Mouse (Mus musculus): ENCODE data around the gene Kdm6a.

The Kdm6a gene

GRCm38 (mm10) chrX:18162192-18162857 is at the start of gene Kdm6a:
Kdm6a (plus strand) TSS chrX:18162575.
- peak; percentile 100 for DNase-seq (ENCODE audit: low spot score)

GRCm38 (mm10) chrX:18145557-18145956 is 16.8 kb upstream of the Kdm6a start, which contains the start of gene Dusp21:
Dusp21 (plus strand) TSS chrX:18145857.
- DNase-seq (ENCODE audit: low spot score), result no peak

DNA sequence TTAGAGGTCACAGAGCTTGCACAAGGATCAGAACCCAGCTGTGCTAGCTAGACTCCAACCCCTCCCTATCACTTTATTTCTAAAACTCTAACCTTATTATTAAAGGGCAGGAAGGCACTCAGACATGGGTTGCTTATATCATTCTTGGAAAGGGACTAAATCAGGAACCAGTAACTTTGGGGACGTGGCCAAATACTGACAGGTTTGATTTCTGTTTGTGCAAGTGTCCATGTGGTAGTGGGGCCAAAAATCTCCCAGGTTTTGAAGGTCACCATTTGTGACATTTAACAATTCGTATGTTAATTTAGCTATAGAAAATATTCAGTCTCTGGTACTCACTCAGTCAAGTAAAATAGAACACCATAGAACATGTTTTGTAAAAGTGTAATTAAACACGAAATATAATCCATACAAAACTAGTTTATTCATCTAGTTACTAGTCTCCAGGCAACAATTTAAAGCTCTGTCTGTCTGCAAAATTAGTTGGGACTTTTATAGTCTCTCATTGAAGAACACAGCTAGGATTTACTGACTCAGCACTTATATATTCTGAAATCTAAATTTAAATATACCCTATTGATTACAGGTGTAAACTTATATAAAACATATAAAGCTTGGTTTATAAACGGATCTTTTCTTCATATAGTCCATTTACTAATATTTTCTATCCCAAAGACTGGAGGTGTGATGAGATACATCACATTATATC is 1.5 kb upstream of the Kdm6a start:
- no peak for DNase-seq (ENCODE audit: low spot score)

- no peak for DNase-seq (ENCODE audit: low spot score)
Measured at GRCm38 (mm10) chrX:18161796-18162191, 581 bp upstream of the Kdm6a start.

DNA sequence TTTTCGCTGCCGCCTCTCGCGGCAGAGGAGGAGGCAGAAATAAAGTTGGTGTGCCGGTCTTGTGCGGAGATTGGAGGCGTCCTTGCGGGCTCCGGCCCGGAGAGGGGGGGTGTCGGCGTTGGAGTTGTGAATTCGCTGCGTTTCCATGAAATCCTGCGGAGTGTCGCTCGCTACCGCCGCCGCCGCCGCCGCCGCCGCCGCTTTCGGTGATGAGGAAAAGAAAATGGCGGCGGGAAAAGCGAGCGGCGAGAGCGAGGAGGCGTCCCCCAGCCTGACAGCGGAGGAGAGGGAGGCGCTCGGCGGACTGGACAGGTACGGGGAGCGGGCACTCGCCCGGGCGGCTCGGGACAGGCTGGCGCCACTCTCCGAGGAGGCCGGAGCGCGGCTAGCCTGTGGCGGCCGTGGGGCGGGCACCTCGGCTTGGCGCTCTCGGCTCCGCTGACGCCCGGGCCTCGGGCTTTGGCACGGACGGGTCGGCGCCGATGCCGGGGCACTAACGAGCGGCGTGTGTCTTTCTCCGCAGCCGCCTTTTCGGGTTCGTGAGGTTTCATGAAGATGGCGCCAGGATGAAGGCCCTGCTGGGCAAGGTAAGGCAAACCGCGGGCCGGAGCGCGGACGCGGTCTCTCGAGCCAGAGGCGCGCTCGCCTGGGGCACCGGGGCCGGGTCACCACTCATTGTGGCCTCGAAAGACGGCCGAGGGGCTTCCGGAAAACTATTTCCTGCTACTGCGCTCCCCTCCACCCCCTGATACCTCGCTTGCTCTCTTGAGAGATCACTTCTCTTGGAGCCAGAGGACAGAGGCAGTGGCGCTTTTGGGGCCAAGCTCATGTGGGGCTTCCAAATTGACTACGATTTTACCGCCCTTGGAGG is 721 bp downstream of the Kdm6a start:
- DNase-seq (ENCODE audit: low spot score), result peak; percentile 60

DNA sequence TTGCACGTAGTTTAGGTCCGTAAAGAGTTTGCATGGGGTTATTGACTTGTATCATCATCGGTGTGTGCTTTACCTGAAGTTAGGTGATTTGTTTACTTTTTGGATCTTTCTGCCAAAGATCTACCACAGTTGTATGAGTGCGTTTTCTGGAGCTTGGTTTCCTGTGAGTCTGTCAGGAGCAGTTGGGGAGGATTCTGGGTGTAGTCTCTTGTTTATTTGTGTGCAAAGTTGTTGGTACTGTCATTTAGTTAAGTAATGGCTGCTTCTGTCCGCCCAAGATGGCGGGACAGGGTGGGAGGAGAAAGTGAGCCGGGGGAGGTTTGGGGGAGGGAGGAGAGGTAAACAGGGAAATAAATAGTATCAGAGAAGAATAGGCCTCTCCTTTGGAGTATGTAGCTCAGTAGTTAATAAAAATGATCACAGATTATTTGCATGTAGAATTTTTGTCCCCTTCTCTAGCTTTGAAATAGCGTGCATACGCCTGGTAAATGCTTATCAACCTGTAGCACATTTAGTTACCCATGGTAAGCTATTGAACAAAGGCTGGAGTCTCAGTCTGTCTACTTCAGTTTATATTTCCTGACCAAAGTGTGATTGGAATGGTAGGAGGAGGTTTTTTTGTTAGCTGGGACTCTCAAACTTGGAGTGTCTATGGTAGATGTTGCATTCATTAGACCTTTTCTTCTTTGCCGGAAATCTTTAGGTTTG is 1.7 kb downstream of the Kdm6a start:
- DNase-seq (ENCODE audit: low spot score), result peak; percentile 20

- DNase-seq (ENCODE audit: low spot score), result no peak
Measured at GRCm38 (mm10) chrX:18165121-18165520, 2.7 kb downstream of the Kdm6a start.

DNA sequence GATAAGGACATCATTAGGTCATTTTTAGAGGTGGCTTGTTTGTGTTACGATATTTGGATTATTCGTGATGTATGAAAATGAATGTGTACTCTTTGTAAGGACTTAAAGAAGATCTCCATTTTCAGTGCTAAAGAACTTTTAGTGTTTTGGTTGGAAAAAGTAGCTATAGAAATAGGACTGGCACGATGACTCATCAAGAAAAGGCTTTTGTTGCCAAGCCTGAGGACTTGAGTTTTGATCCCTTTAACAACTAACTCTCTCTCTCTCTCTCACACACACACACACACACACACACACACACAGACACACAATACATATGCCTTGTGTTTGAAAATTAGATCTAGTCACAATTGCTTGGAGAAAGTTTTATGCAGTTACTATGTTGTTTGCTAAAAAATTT is 4.6 kb downstream of the Kdm6a start:
- DNase-seq (ENCODE audit: low spot score), result no peak

DNA sequence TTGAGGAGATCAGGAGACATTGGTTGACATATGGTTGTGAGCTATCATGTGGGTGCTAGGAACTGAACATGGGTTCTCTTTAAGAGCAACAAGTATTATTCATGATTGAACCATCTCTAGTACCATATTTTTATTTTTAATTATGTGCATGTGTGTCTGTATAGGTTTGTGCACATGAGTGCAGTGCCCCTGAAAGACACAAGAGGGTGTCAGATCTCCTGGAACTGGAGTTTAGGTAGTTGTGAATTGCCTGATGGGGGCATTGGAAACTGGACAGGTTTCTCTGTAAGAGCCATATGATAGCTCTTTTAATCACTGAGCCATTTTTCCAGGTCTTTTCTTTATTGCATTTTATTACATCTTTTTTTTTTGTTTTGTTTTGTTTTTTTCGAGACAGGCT is 6.6 kb downstream of the Kdm6a start:
- no peak for DNase-seq (ENCODE audit: low spot score)

DNA sequence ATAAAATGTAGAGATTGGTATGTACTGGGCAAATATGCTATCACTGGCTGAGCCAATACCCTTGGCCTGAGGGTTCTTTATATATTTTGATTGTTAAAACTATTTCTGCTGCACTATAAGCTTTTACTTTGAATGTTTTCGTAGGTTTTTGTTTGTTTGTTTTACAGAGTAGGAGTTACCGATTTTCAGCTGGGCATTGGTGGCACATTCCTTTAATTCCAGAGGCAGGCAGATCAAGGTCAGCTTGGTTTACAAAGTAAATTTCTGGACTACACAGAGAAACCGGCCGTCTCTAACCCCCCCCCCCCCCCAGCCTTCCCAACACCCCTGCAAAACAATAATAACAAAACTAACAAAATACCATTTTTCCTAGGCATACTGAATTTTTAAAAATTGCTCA is 12.5 kb downstream of the Kdm6a start:
- DNase-seq (ENCODE audit: low spot score), result no peak

GRCm38 (mm10) chrX:18177803-18178202 is 15.4 kb downstream of the Kdm6a start:
- no peak for DNase-seq (ENCODE audit: low spot score)

- no peak for DNase-seq (ENCODE audit: low spot score)
Measured at GRCm38 (mm10) chrX:18179492-18179891, 17.1 kb downstream of the Kdm6a start.

DNA sequence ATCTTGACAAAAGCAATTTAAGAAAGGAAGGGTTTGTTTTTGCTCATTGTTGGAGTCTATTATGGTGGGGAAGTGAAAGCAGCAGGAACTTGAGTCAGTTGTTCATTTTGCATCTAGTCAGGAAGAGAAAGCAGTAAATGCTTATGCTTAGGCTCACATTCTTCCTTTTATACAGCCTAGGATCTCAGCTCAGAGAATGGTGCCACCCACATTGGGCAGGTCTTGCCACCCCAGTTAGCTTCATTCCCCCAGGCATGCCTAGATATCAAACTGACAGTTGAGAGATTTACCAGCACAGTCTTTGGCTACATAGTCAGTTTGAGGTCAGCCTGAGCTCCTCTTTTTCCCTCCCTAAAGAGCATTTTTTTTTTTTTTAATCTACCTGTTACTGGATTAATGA is 24.8 kb downstream of the Kdm6a start:
- DNase-seq (ENCODE audit: low spot score), result no peak

DNA sequence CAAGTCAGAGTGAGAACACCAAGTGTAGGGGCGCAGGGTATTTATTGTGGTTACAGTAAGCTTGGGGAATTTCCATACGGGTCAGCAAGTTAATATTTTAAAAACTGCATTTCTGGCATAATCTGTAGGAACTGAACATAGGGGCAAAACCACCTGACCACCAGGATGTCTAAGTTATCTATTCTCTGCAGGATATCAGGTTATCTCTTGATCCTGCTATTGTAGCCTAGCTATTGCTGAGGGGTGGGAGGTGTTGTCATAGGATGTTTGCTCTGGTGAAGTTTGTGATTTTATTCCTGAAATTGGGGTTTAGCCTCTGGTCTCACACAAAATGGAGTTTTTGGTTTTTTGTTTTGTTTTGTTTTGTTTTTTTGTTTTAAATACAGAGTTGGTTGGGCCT is 25.9 kb downstream of the Kdm6a start:
- no peak for DNase-seq (ENCODE audit: low spot score)

- DNase-seq (ENCODE audit: low spot score), result no peak
Measured at GRCm38 (mm10) chrX:18239572-18239971, 77.2 kb downstream of the Kdm6a start.

- DNase-seq (ENCODE audit: low spot score), result no peak
Measured at GRCm38 (mm10) chrX:18250621-18251020, 88.2 kb downstream of the Kdm6a start.

DNA sequence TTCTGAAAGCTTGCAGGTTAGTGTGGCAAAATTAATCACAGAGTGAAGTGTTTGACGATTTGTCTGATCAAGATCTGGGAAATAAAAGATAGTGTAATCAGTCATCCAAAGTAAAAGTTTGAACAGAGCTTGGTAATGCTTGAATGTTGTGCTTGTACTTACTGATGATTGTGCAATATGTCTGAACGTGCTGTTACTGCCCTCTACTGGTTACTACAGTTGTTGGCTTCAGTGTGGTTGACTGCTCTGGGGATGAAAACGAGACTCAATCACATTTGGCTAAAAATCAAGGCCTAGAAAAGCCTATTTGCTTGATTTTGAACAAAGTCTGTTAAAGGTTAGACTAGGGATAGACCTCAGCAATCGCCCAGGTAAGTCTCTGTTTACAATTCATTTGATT is 92.4 kb downstream of the Kdm6a start:
- DNase-seq (ENCODE audit: low spot score), result no peak

GRCm38 (mm10) chrX:18258238-18258809 is 95.9 kb downstream of the Kdm6a start:
- DNase-seq (ENCODE audit: low spot score), result no peak

DNA sequence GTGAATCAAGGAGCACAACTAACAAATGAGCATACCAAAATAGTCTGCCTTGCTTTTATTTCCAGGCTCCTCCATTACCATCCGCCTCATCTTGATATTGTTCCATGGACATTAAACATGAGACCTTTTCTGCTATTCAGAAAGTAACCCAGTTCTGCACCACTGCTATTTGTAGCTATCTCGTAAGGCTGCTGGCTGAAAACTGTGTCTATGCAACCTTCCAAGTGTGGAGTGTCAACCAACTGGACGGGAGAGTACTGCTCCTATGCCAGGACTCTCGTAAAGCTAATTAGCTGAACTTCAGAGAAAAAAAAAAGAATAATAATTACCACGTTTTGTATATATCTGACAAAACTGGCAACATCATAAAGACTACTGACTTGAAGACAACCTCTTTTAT is 116.2 kb downstream of the Kdm6a start:
- no peak for DNase-seq (ENCODE audit: low spot score)

DNA sequence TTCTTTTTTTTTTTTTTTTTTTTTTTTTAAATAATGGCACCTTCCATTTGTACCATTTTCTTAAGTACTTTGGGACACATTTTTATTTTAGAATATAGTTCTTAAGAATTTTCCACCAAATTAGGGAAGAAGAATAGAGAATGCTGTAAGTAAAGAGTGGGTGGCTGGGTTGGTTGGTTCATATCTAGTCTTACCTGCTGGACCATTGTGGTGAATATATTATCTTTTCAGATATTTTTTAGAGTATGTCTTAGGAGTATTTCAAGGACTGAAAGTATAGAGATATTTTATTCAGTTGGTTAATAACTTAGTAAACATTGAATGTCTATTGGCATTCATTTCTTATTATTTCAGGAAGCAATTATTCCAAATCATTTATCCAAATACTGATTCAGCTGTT is 117.8 kb downstream of the Kdm6a start:
- no peak for DNase-seq (ENCODE audit: low spot score)

Data from urinary bladder, postnatal 25 days (tissue).